Mouse (Mus musculus) cerebellum, adult 2 months (tissue): ENCODE data around the gene Cyp2b19.

Experiments
- CTCF ChIP-seq: fragments of 200-500 bp; IDR thresholded peaks from 2 replicates; pipeline ENCODE4 v1.5.1; 2011; ENCODE audit warnings: low read depth, mild to moderate bottlenecking, control low read depth, low read length, moderate library complexity, borderline replicate concordance; ENCODE audit not compliant: insufficient read depth
- POLR2A ChIP-seq: fragments of 200-500 bp; IDR thresholded peaks from 2 replicates; pipeline ENCODE4 v1.6.1; 2011; ENCODE audit warnings: low read length, control low read depth, borderline replicate concordance; ENCODE audit not compliant: insufficient read depth

GRCm38 (mm10) chr7:26780998-26781766 is 24.2 kb downstream of the Cyp2b19 start:
- no peak for TF ChIP-seq CTCF
- no peak for TF ChIP-seq POLR2A
